Comparison of ENCODE assay signal across 11 mouse cellular contexts in genomic region chr11:54885406-54885805, GRCm38 (mm10). TPM values are rescaled to one million over a fixed set of nuclear protein-coding genes. Genes with fewer than 3 reads are reported as not detected.
DNase-seq lines count a peak whose midpoint lies in the region; ATAC-seq and TF ChIP-seq lines count a peak whose summit lies in the region.
"Had no signal": no experiment of that assay in that cellular context is flagged by ENCODE, and none has a peak within 500 bp of the region (broad histone marks: within the 10 kb centered on the region; RNA-seq: fewer than 3 reads in every experiment).

No protein-coding gene starts in this region.

- TF ChIP-seq EP300 in heart, postnatal 0 days (IDR thresholded peaks at IDR 0.05; ENCODE audit: low read depth) = no peak

- H3K4me3 ChIP-seq in heart, postnatal 0 days (ENCODE audit: low read depth, low read length) = no peak overlapping the region
- no peak overlapping the region for H3K4me3 ChIP-seq in midbrain, embryonic 11.5 days (ENCODE audit: low read depth, low read length)
- no peak overlapping the region for H3K4me3 ChIP-seq in midbrain, embryonic 15.5 days
- H3K4me3 ChIP-seq in intestine, postnatal 0 days (ENCODE audit: low read depth, low read length) = no peak overlapping the region
- H3K4me3 ChIP-seq in stomach, embryonic 16.5 days (replicated peaks; ENCODE audit: low read length) = no peak overlapping the region
- H3K4me3 ChIP-seq: megakaryocyte, embryonic 14.5 days had no signal

- no peak overlapping the region for H3K4me2 ChIP-seq in heart, postnatal 0 days (ENCODE audit: low read depth, low read length)
- H3K4me2 ChIP-seq in midbrain, embryonic 11.5 days = no peak overlapping the region
- no peak overlapping the region for H3K4me2 ChIP-seq in midbrain, embryonic 15.5 days
- H3K4me2 ChIP-seq in intestine, postnatal 0 days (replicated peaks; ENCODE audit: low read depth) = no peak overlapping the region
- no peak overlapping the region for H3K4me2 ChIP-seq in stomach, embryonic 16.5 days (ENCODE audit: low read depth, low read length)

- peak overlapping the region; percentile 68; the same call in 1 of the 2 replicates for H3K27ac ChIP-seq in heart, postnatal 0 days (ENCODE audit: low read depth)
- no peak overlapping the region for H3K27ac ChIP-seq in midbrain, embryonic 11.5 days (ENCODE audit: low read depth, low read length)
- no peak overlapping the region for H3K27ac ChIP-seq in midbrain, embryonic 15.5 days
- peak overlapping the region; percentile 61 for H3K27ac ChIP-seq in intestine, postnatal 0 days (ENCODE audit: low read depth, low read length)
- peak overlapping the region; percentile 26; the same call in 1 of the 2 replicates for H3K27ac ChIP-seq in stomach, embryonic 16.5 days (ENCODE audit: low read length)

- peaks cover 41% of the 10 kb centered on the region for H3K4me1 ChIP-seq in heart, postnatal 0 days (ENCODE audit: control insufficient read depth, insufficient read depth)
- H3K4me1 ChIP-seq in midbrain, embryonic 11.5 days (ENCODE audit: control insufficient read depth, insufficient read depth, low read length) = peaks cover 4% of the 10 kb centered on the region; the same call in 1 of the 2 replicates
- no peaks in the 10 kb centered on the region for H3K4me1 ChIP-seq in midbrain, embryonic 15.5 days
- no peaks in the 10 kb centered on the region for H3K4me1 ChIP-seq in intestine, postnatal 0 days (replicated peaks; ENCODE audit: control insufficient read depth, insufficient read depth, low read length)
- peaks cover 10% of the 10 kb centered on the region for H3K4me1 ChIP-seq in stomach, embryonic 16.5 days (ENCODE audit: control insufficient read depth, insufficient read depth, low read length)

- DNase-seq in heart, postnatal 0 days (ENCODE audit: low spot score) = no peak
- no peak for DNase-seq in heart, adult 8-10 months (ENCODE audit: low spot score)
- DNase-seq in midbrain, embryonic 11.5 days (ENCODE audit: low spot score, missing footprints) = peak; percentile 21
- no peak for DNase-seq in urinary bladder, postnatal 14 days (ENCODE audit: low spot score)
- DNase-seq: left cerebral cortex, postnatal 4 days; thymus, postnatal 4 days had no signal

- 88% methylated on average over 2 of the region's 2 CpGs for WGBS in heart, postnatal 0 days
- 88% methylated on average over 2 of the region's 2 CpGs for WGBS in midbrain, embryonic 11.5 days
- 84% methylated on average over 2 of the region's 2 CpGs for WGBS in midbrain, embryonic 15.5 days
- WGBS in intestine, postnatal 0 days = 85% methylated on average over 2 of the region's 2 CpGs
- WGBS in stomach, embryonic 16.5 days = 85% methylated on average over 2 of the region's 2 CpGs

- H3K36me3 ChIP-seq in heart, postnatal 0 days (replicated peaks; ENCODE audit: control insufficient read depth, insufficient read depth, low read length) = no peaks in the 10 kb centered on the region
- H3K36me3 ChIP-seq in midbrain, embryonic 11.5 days (ENCODE audit: control insufficient read depth, insufficient read depth, low read length) = no peaks in the 10 kb centered on the region
- H3K36me3 ChIP-seq in midbrain, embryonic 15.5 days (replicated peaks) = no peaks in the 10 kb centered on the region
- H3K36me3 ChIP-seq in intestine, postnatal 0 days (ENCODE audit: control insufficient read depth, insufficient read depth) = no peaks in the 10 kb centered on the region
- H3K36me3 ChIP-seq in stomach, embryonic 16.5 days (ENCODE audit: control insufficient read depth, insufficient read depth, low read length) = no peaks in the 10 kb centered on the region

- H3K9ac ChIP-seq in heart, postnatal 0 days (replicated peaks; ENCODE audit: low read depth, low read length) = no peak overlapping the region
- no peak overlapping the region for H3K9ac ChIP-seq in midbrain, embryonic 11.5 days (ENCODE audit: low read length)
- H3K9ac ChIP-seq in midbrain, embryonic 15.5 days = no peak overlapping the region
- no peak overlapping the region for H3K9ac ChIP-seq in intestine, postnatal 0 days (ENCODE audit: low read depth, low read length)
- H3K9ac ChIP-seq in stomach, embryonic 16.5 days (ENCODE audit: low read length) = no peak overlapping the region

- no peak for ATAC-seq in heart, postnatal 0 days (ENCODE audit: insufficient read depth, low read depth)
- ATAC-seq in midbrain, embryonic 11.5 days (ENCODE audit: low FRiP score) = no peak
- ATAC-seq in midbrain, embryonic 15.5 days (replicated peaks) = no peak
- no peak for ATAC-seq in intestine, postnatal 0 days
- no peak for ATAC-seq in stomach, embryonic 16.5 days (ENCODE audit: insufficient read depth, low FRiP score)

- H3K27me3 ChIP-seq in heart, postnatal 0 days (ENCODE audit: control insufficient read depth, insufficient read depth, low read length) = no peaks in the 10 kb centered on the region
- no peaks in the 10 kb centered on the region for H3K27me3 ChIP-seq in midbrain, embryonic 11.5 days (ENCODE audit: control insufficient read depth, insufficient read depth, low read length)
- no peaks in the 10 kb centered on the region for H3K27me3 ChIP-seq in midbrain, embryonic 15.5 days (replicated peaks)
- no peaks in the 10 kb centered on the region for H3K27me3 ChIP-seq in intestine, postnatal 0 days (replicated peaks; ENCODE audit: control insufficient read depth, insufficient read depth, low read length)
- no peaks in the 10 kb centered on the region for H3K27me3 ChIP-seq in stomach, embryonic 16.5 days (ENCODE audit: control insufficient read depth, insufficient read depth, low read length)
- H3K27me3 ChIP-seq: Patski had no signal

- TF ChIP-seq CTCF in heart, postnatal 0 days (IDR thresholded peaks at IDR 0.05; ENCODE audit: low read depth) = no peak
- TF ChIP-seq CTCF in intestine, postnatal 0 days (IDR thresholded peaks at IDR 0.05; ENCODE audit: low read depth) = no peak

- H3K9me3 ChIP-seq in heart, postnatal 0 days (replicated peaks; ENCODE audit: control insufficient read depth, low read length) = no peaks in the 10 kb centered on the region
- no peaks in the 10 kb centered on the region for H3K9me3 ChIP-seq in midbrain, embryonic 11.5 days (ENCODE audit: control insufficient read depth, low read length)
- no peaks in the 10 kb centered on the region for H3K9me3 ChIP-seq in midbrain, embryonic 15.5 days
- no peaks in the 10 kb centered on the region for H3K9me3 ChIP-seq in intestine, postnatal 0 days (ENCODE audit: control insufficient read depth)
- no peaks in the 10 kb centered on the region for H3K9me3 ChIP-seq in stomach, embryonic 16.5 days (replicated peaks; ENCODE audit: control insufficient read depth, low read length)

RNA-seq across cellular contexts. Expression of gene Gpx3, which starts 16.8 kb away (rescaled TPM):
- 114 and 243 TPM in 2 replicates for total RNA-seq in heart, postnatal 0 days (2014; rRNA removed; ENCODE audit: low replicate concordance)
- polyA plus RNA-seq in heart, postnatal 0 days (2015; fragmentation: Nextera tagmentation; extraction: Ambion mirVana) = 788 and 904 TPM in 2 replicates
- total RNA-seq in heart, adult 8-10 months (2022) = 100 to 1,000 TPM; 188 to 354 (median 218) TPM
- 57.2 and 60.5 TPM in 2 replicates for polyA plus RNA-seq in midbrain, embryonic 11.5 days (2014; fragmentation: Nextera tagmentation; extraction: Ambion mirVana)
- polyA plus RNA-seq in midbrain, embryonic 15.5 days (2015; fragmentation: Nextera tagmentation; extraction: Ambion mirVana) = 26.5 and 30.0 TPM in 2 replicates
- 6,664 and 6,785 TPM in 2 replicates for polyA plus RNA-seq in intestine, postnatal 0 days (2015; fragmentation: Nextera tagmentation; extraction: Ambion mirVana)
- polyA plus RNA-seq in stomach, embryonic 16.5 days (2015; fragmentation: Nextera tagmentation; extraction: Ambion mirVana) = 174 and 187 TPM in 2 replicates

RNA-seq across cellular contexts. Expression of gene Hint1, which starts 19.2 kb away (rescaled TPM):
- total RNA-seq in heart, postnatal 0 days (2014; rRNA removed; ENCODE audit: low replicate concordance) = 704 and 779 TPM in 2 replicates
- polyA plus RNA-seq in heart, postnatal 0 days (2015; fragmentation: Nextera tagmentation; extraction: Ambion mirVana) = 923 and 965 TPM in 2 replicates
- 100 to 1,000 TPM; 213 to 341 (median 275) TPM for total RNA-seq in heart, adult 8-10 months (2022)
- polyA plus RNA-seq in midbrain, embryonic 11.5 days (2014; fragmentation: Nextera tagmentation; extraction: Ambion mirVana) = 694 and 720 TPM in 2 replicates
- polyA plus RNA-seq in midbrain, embryonic 15.5 days (2015; fragmentation: Nextera tagmentation; extraction: Ambion mirVana) = 589 and 658 TPM in 2 replicates
- 1,016 and 1,041 TPM in 2 replicates for polyA plus RNA-seq in intestine, postnatal 0 days (2015; fragmentation: Nextera tagmentation; extraction: Ambion mirVana)
- polyA plus RNA-seq in stomach, embryonic 16.5 days (2015; fragmentation: Nextera tagmentation; extraction: Ambion mirVana) = 505 and 634 TPM in 2 replicates

RNA-seq across cellular contexts. Expression of gene Lyrm7, which starts 24.7 kb away (rescaled TPM):
- total RNA-seq in heart, postnatal 0 days (2014; rRNA removed; ENCODE audit: low replicate concordance) = 4.5 and 6.3 TPM in 2 replicates
- 19.2 and 20.2 TPM in 2 replicates for polyA plus RNA-seq in heart, postnatal 0 days (2015; fragmentation: Nextera tagmentation; extraction: Ambion mirVana)
- 10 to 100 TPM; 35.9 to 40.2 (median 39.3) TPM for total RNA-seq in heart, adult 8-10 months (2022)
- 5.2 and 5.8 TPM in 2 replicates for polyA plus RNA-seq in midbrain, embryonic 11.5 days (2014; fragmentation: Nextera tagmentation; extraction: Ambion mirVana)
- polyA plus RNA-seq in midbrain, embryonic 15.5 days (2015; fragmentation: Nextera tagmentation; extraction: Ambion mirVana) = 11.5 and 14.1 TPM in 2 replicates
- polyA plus RNA-seq in intestine, postnatal 0 days (2015; fragmentation: Nextera tagmentation; extraction: Ambion mirVana) = 2.7 and 5.8 TPM in 2 replicates
- 10.5 and 10.6 TPM in 2 replicates for polyA plus RNA-seq in stomach, embryonic 16.5 days (2015; fragmentation: Nextera tagmentation; extraction: Ambion mirVana)

Comparison
In these comparisons a context has a peak if more than half of its experiments do, and no peak if none do; other contexts are left out.
1. H3K27ac ChIP-seq: peak in heart, postnatal 0 days (single experiment), intestine, postnatal 0 days (single experiment) and stomach, embryonic 16.5 days (single experiment); none in midbrain, embryonic 11.5 days (single experiment) and midbrain, embryonic 15.5 days (single experiment).